In genomic region chr15:82186131-82186530, GRCm38 (mm10) we compare ENCODE assay signal across 10 mouse cellular contexts. TPM values are rescaled to one million over a fixed set of nuclear protein-coding genes. Genes with fewer than 3 reads are reported as not detected.
DNase-seq lines count a peak whose midpoint lies in the region; ATAC-seq and TF ChIP-seq lines count a peak whose summit lies in the region.
"Had no signal": no experiment of that assay in that cellular context is flagged by ENCODE, and none has a peak within 500 bp of the region (broad histone marks: within the 10 kb centered on the region; RNA-seq: fewer than 3 reads in every experiment).

No protein-coding gene starts in this region.

- H3K4me2 ChIP-seq in hindbrain, embryonic 13.5 days = no peak overlapping the region
- H3K4me2 ChIP-seq in hindbrain, embryonic 16.5 days (ENCODE audit: low read length) = no peak overlapping the region
- peak overlapping the region; percentile 8 for H3K4me2 ChIP-seq in heart, embryonic 12.5 days
- H3K4me2 ChIP-seq in liver, embryonic 12.5 days = peak overlapping the region; percentile 71
- H3K4me2 ChIP-seq in midbrain, postnatal 0 days (ENCODE audit: low read depth, low read length, poor library complexity, severe bottlenecking) = no peak overlapping the region
- H3K4me2 ChIP-seq: embryonic facial prominence, embryonic 12.5 days had no signal

- no peak for TF ChIP-seq CTCF in G1E (IDR thresholded peaks at IDR 0.05; ENCODE audit: low read depth, low read length)
- no peak for TF ChIP-seq CTCF in midbrain, postnatal 0 days (IDR thresholded peaks at IDR 0.05)

- no peaks in the 10 kb centered on the region for H3K27me3 ChIP-seq in hindbrain, embryonic 13.5 days
- no peaks in the 10 kb centered on the region for H3K27me3 ChIP-seq in hindbrain, embryonic 16.5 days (replicated peaks; ENCODE audit: control insufficient read depth, insufficient read depth, low read length)
- H3K27me3 ChIP-seq in G1E (ENCODE audit: insufficient read depth, low read length) = peaks cover 4% of the 10 kb centered on the region; the same call in 1 of the 2 replicates
- H3K27me3 ChIP-seq in heart, embryonic 12.5 days (replicated peaks) = peaks cover 16% of the 10 kb centered on the region
- no peaks in the 10 kb centered on the region for H3K27me3 ChIP-seq in liver, embryonic 12.5 days (replicated peaks)
- H3K27me3 ChIP-seq in midbrain, postnatal 0 days (ENCODE audit: insufficient read depth, low read length) = no peaks in the 10 kb centered on the region
- H3K27me3 ChIP-seq: embryonic facial prominence, embryonic 12.5 days had no signal

- H3K36me3 ChIP-seq in hindbrain, embryonic 13.5 days = peaks cover 96% of the 10 kb centered on the region
- H3K36me3 ChIP-seq in hindbrain, embryonic 16.5 days (ENCODE audit: control insufficient read depth, insufficient read depth, low read length) = peaks cover 64% of the 10 kb centered on the region
- H3K36me3 ChIP-seq in G1E (replicated peaks) = peaks cover 100% of the 10 kb centered on the region
- peaks cover 75% of the 10 kb centered on the region for H3K36me3 ChIP-seq in heart, embryonic 12.5 days
- peaks cover 99% of the 10 kb centered on the region for H3K36me3 ChIP-seq in liver, embryonic 12.5 days
- H3K36me3 ChIP-seq in midbrain, postnatal 0 days (ENCODE audit: insufficient read depth, low read length) = peaks cover 69% of the 10 kb centered on the region

- H3K4me3 ChIP-seq in hindbrain, embryonic 13.5 days = no peak overlapping the region
- H3K4me3 ChIP-seq in hindbrain, embryonic 16.5 days (ENCODE audit: low read length) = no peak overlapping the region
- H3K4me3 ChIP-seq in G1E (ENCODE audit: low read depth, low read length) = no peak overlapping the region; the same call in 1 of the 2 replicates
- H3K4me3 ChIP-seq in heart, embryonic 12.5 days = no peak overlapping the region
- H3K4me3 ChIP-seq in liver, embryonic 12.5 days = no peak overlapping the region
- no peak overlapping the region for H3K4me3 ChIP-seq in midbrain, postnatal 0 days (ENCODE audit: low read depth, low read length)
- H3K4me3 ChIP-seq: embryonic facial prominence, embryonic 12.5 days had no signal

- no peaks in the 10 kb centered on the region; the same call in 1 of the 2 replicates for H3K4me1 ChIP-seq in hindbrain, embryonic 13.5 days (replicated peaks)
- no peaks in the 10 kb centered on the region for H3K4me1 ChIP-seq in hindbrain, embryonic 16.5 days (ENCODE audit: control insufficient read depth, insufficient read depth, low read depth, low read length)
- H3K4me1 ChIP-seq in G1E (ENCODE audit: insufficient read depth, low read depth, low read length) = peaks cover 64% of the 10 kb centered on the region
- peaks cover 58% of the 10 kb centered on the region for H3K4me1 ChIP-seq in heart, embryonic 12.5 days (replicated peaks)
- peaks cover 59% of the 10 kb centered on the region for H3K4me1 ChIP-seq in liver, embryonic 12.5 days
- H3K4me1 ChIP-seq in midbrain, postnatal 0 days (ENCODE audit: insufficient read depth, low read length) = no peaks in the 10 kb centered on the region
- H3K4me1 ChIP-seq: embryonic facial prominence, embryonic 12.5 days had no signal

- WGBS in hindbrain, embryonic 13.5 days = 81% methylated on average over 14 of the region's 14 CpGs
- 78% methylated on average over 14 of the region's 14 CpGs for WGBS in hindbrain, embryonic 16.5 days
- 6% methylated on average over 14 of the region's 14 CpGs for WGBS in heart, embryonic 12.5 days
- 21% methylated on average over 14 of the region's 14 CpGs for WGBS in liver, embryonic 12.5 days (ENCODE audit: insufficient replicate concordance)
- WGBS in midbrain, postnatal 0 days = 84% methylated on average over 14 of the region's 14 CpGs

- H3K9ac ChIP-seq in hindbrain, embryonic 13.5 days = no peak overlapping the region
- H3K9ac ChIP-seq in hindbrain, embryonic 16.5 days (ENCODE audit: low read depth, low read length) = no peak overlapping the region
- no peak overlapping the region for H3K9ac ChIP-seq in heart, embryonic 12.5 days
- peak overlapping the region; percentile 58 for H3K9ac ChIP-seq in liver, embryonic 12.5 days
- no peak overlapping the region for H3K9ac ChIP-seq in midbrain, postnatal 0 days (replicated peaks; ENCODE audit: low read length, poor library complexity, severe bottlenecking)
- H3K9ac ChIP-seq: embryonic facial prominence, embryonic 12.5 days had no signal

- ATAC-seq in hindbrain, embryonic 13.5 days (ENCODE audit: low FRiP score) = no peak
- ATAC-seq in hindbrain, embryonic 16.5 days = no peak
- ATAC-seq in G1E (ENCODE audit: extremely low read depth, insufficient number of reproducible peaks, low FRiP score, poor library complexity, severe bottlenecking) = no peak
- ATAC-seq in heart, embryonic 12.5 days (ENCODE audit: insufficient number of reproducible peaks, low FRiP score) = peak; percentile 52
- peak; percentile 73 for ATAC-seq in liver, embryonic 12.5 days
- no peak for ATAC-seq in midbrain, postnatal 0 days (ENCODE audit: low FRiP score)

- DNase-seq in G1E (ENCODE audit: low spot score) = peak; percentile 39
- DNase-seq in ovary, postnatal 36 days (ENCODE audit: low spot score) = no peak
- no peak for DNase-seq in layer of hippocampus, postnatal 10 days (ENCODE audit: low spot score in 2 of 2)
- DNase-seq in midbrain, postnatal 0 days (ENCODE audit: low spot score) = no peak
- DNase-seq: lung, adult 18-20 months had no signal

- 0 out of 2 replicates have a peak, but pooled peaks cover 5% of the 10 kb centered on the region for H3K9me3 ChIP-seq in hindbrain, embryonic 13.5 days
- H3K9me3 ChIP-seq in hindbrain, embryonic 16.5 days (ENCODE audit: control insufficient read depth, low read length) = no peaks in the 10 kb centered on the region
- peaks cover 14% of the 10 kb centered on the region for H3K9me3 ChIP-seq in G1E (replicated peaks)
- H3K9me3 ChIP-seq in heart, embryonic 12.5 days (replicated peaks) = peaks cover 10% of the 10 kb centered on the region
- H3K9me3 ChIP-seq in liver, embryonic 12.5 days (replicated peaks) = peaks cover 16% of the 10 kb centered on the region
- no peaks in the 10 kb centered on the region for H3K9me3 ChIP-seq in midbrain, postnatal 0 days (ENCODE audit: low read length)

- H3K27ac ChIP-seq in hindbrain, embryonic 13.5 days = 0 out of 2 replicates have a peak overlapping the region, but pooled peaks have one; percentile 18
- no peak overlapping the region for H3K27ac ChIP-seq in hindbrain, embryonic 16.5 days (ENCODE audit: low read depth, low read length)
- peak overlapping the region; percentile 79 for H3K27ac ChIP-seq in heart, embryonic 12.5 days (ENCODE audit: poor library complexity, severe bottlenecking)
- peak overlapping the region; percentile 97 for H3K27ac ChIP-seq in liver, embryonic 12.5 days
- no peak overlapping the region for H3K27ac ChIP-seq in midbrain, postnatal 0 days (ENCODE audit: low read depth, low read length)
- H3K27ac ChIP-seq: embryonic facial prominence, embryonic 12.5 days had no signal

RNA-seq across cellular contexts. Expression of gene Shisa8, which starts 26.5 kb away (rescaled TPM):
- 0.93 and 1.8 TPM in 2 replicates for polyA plus RNA-seq in hindbrain, embryonic 13.5 days (2015; fragmentation: Nextera tagmentation; extraction: Ambion mirVana)
- polyA plus RNA-seq in hindbrain, embryonic 16.5 days (2015; fragmentation: Nextera tagmentation; extraction: Ambion mirVana) = 3.4 and 4.2 TPM in 2 replicates
- not detected in 2 replicates for total RNA-seq in G1E (2014; fragmentation: Nextera tagmentation)
- 0.05 TPM in 1 of 2 replicates, not detected in the other for total RNA-seq in G1E (2017)
- not detected in 2 replicates for polyA plus RNA-seq in G1E (2012)
- polyA plus RNA-seq in heart, embryonic 12.5 days (2016; fragmentation: Nextera tagmentation; extraction: Ambion mirVana) = 0.19 and 0.35 TPM in 2 replicates
- polyA plus RNA-seq in liver, embryonic 12.5 days (2016; fragmentation: Nextera tagmentation; extraction: Ambion mirVana) = 0.31 and 0.37 TPM in 2 replicates
- 1 to 10 TPM; 2.0 to 3.1 TPM for total RNA-seq in layer of hippocampus, postnatal 10 days (2021)
- total RNA-seq in midbrain, postnatal 0 days (2014; rRNA removed) = 6.5 and 7.6 TPM in 2 replicates
- 1.6 and 2.2 TPM in 2 replicates for polyA plus RNA-seq in midbrain, postnatal 0 days (2015; fragmentation: Nextera tagmentation; extraction: Ambion mirVana)

RNA-seq across cellular contexts. Expression of gene Tnfrsf13c, which starts 38.0 kb away (rescaled TPM):
- not detected in 2 replicates for polyA plus RNA-seq in hindbrain, embryonic 13.5 days (2015; fragmentation: Nextera tagmentation; extraction: Ambion mirVana)
- polyA plus RNA-seq in hindbrain, embryonic 16.5 days (2015; fragmentation: Nextera tagmentation; extraction: Ambion mirVana) = 0.10 and 0.31 TPM in 2 replicates
- total RNA-seq in G1E (2014; fragmentation: Nextera tagmentation) = 1.6 and 2.4 TPM in 2 replicates
- total RNA-seq in G1E (2017) = 0.71 and 1.2 TPM in 2 replicates
- polyA plus RNA-seq in G1E (2012) = 0.18 and 0.65 TPM in 2 replicates
- polyA plus RNA-seq in heart, embryonic 12.5 days (2016; fragmentation: Nextera tagmentation; extraction: Ambion mirVana) = 0.09 TPM in 1 of 2 replicates, not detected in the other
- 0.30 TPM in 2 replicates for polyA plus RNA-seq in liver, embryonic 12.5 days (2016; fragmentation: Nextera tagmentation; extraction: Ambion mirVana)
- total RNA-seq in layer of hippocampus, postnatal 10 days (2021) = 1 to 10 TPM in 1 of 2 experiments, under 1 TPM in 1; 0.69 to 1.0 TPM
- total RNA-seq in midbrain, postnatal 0 days (2014; rRNA removed) = 0.94 and 2.1 TPM in 2 replicates
- 0.18 and 0.27 TPM in 2 replicates for polyA plus RNA-seq in midbrain, postnatal 0 days (2015; fragmentation: Nextera tagmentation; extraction: Ambion mirVana)

RNA-seq across cellular contexts. Expression of gene Srebf2, which starts 39.1 kb away (rescaled TPM):
- polyA plus RNA-seq in hindbrain, embryonic 13.5 days (2015; fragmentation: Nextera tagmentation; extraction: Ambion mirVana) = 179 and 193 TPM in 2 replicates
- 179 and 196 TPM in 2 replicates for polyA plus RNA-seq in hindbrain, embryonic 16.5 days (2015; fragmentation: Nextera tagmentation; extraction: Ambion mirVana)
- total RNA-seq in G1E (2014; fragmentation: Nextera tagmentation) = 97.6 and 164 TPM in 2 replicates
- 42.5 and 48.5 TPM in 2 replicates for total RNA-seq in G1E (2017)
- polyA plus RNA-seq in G1E (2012) = 440 and 648 TPM in 2 replicates
- polyA plus RNA-seq in heart, embryonic 12.5 days (2016; fragmentation: Nextera tagmentation; extraction: Ambion mirVana) = 110 and 118 TPM in 2 replicates
- 96.9 and 99.4 TPM in 2 replicates for polyA plus RNA-seq in liver, embryonic 12.5 days (2016; fragmentation: Nextera tagmentation; extraction: Ambion mirVana)
- total RNA-seq in layer of hippocampus, postnatal 10 days (2021) = 100 to 1,000 TPM; 191 to 198 TPM
- 204 and 245 TPM in 2 replicates for total RNA-seq in midbrain, postnatal 0 days (2014; rRNA removed)
- polyA plus RNA-seq in midbrain, postnatal 0 days (2015; fragmentation: Nextera tagmentation; extraction: Ambion mirVana) = 141 and 150 TPM in 2 replicates

RNA-seq across cellular contexts. Expression of gene Ccdc134, which starts 58.4 kb away (rescaled TPM):
- polyA plus RNA-seq in hindbrain, embryonic 13.5 days (2015; fragmentation: Nextera tagmentation; extraction: Ambion mirVana) = 13.0 and 14.8 TPM in 2 replicates
- polyA plus RNA-seq in hindbrain, embryonic 16.5 days (2015; fragmentation: Nextera tagmentation; extraction: Ambion mirVana) = 10.6 and 11.9 TPM in 2 replicates
- total RNA-seq in G1E (2014; fragmentation: Nextera tagmentation) (9.0 and 16.7 TPM in 2 replicates), G1E (2017) (29.7 and 31.7 TPM in 2 replicates)
- 5.5 and 13.9 TPM in 2 replicates for polyA plus RNA-seq in G1E (2012)
- polyA plus RNA-seq in heart, embryonic 12.5 days (2016; fragmentation: Nextera tagmentation; extraction: Ambion mirVana) = 8.7 and 11.1 TPM in 2 replicates
- 12.2 TPM in 2 replicates for polyA plus RNA-seq in liver, embryonic 12.5 days (2016; fragmentation: Nextera tagmentation; extraction: Ambion mirVana)
- total RNA-seq in layer of hippocampus, postnatal 10 days (2021) = 10 to 100 TPM; 10.7 to 13.5 TPM
- 8.4 and 8.7 TPM in 2 replicates for total RNA-seq in midbrain, postnatal 0 days (2014; rRNA removed)
- 6.9 and 7.7 TPM in 2 replicates for polyA plus RNA-seq in midbrain, postnatal 0 days (2015; fragmentation: Nextera tagmentation; extraction: Ambion mirVana)

RNA-seq across cellular contexts. Expression of gene Cenpm, which starts 58.4 kb away (rescaled TPM):
- 20.0 and 22.0 TPM in 2 replicates for polyA plus RNA-seq in hindbrain, embryonic 13.5 days (2015; fragmentation: Nextera tagmentation; extraction: Ambion mirVana)
- 20.0 and 24.0 TPM in 2 replicates for polyA plus RNA-seq in hindbrain, embryonic 16.5 days (2015; fragmentation: Nextera tagmentation; extraction: Ambion mirVana)
- total RNA-seq in G1E (2014; fragmentation: Nextera tagmentation) = 70.7 and 84.1 TPM in 2 replicates
- total RNA-seq in G1E (2017) = 13.7 and 15.7 TPM in 2 replicates
- polyA plus RNA-seq in G1E (2012) = 103 and 105 TPM in 2 replicates
- 57.9 and 67.0 TPM in 2 replicates for polyA plus RNA-seq in heart, embryonic 12.5 days (2016; fragmentation: Nextera tagmentation; extraction: Ambion mirVana)
- polyA plus RNA-seq in liver, embryonic 12.5 days (2016; fragmentation: Nextera tagmentation; extraction: Ambion mirVana) = 48.3 and 51.2 TPM in 2 replicates
- 1 to 10 TPM; 6.5 to 9.0 TPM for total RNA-seq in layer of hippocampus, postnatal 10 days (2021)
- total RNA-seq in midbrain, postnatal 0 days (2014; rRNA removed) = 5.2 and 17.9 TPM in 2 replicates
- polyA plus RNA-seq in midbrain, postnatal 0 days (2015; fragmentation: Nextera tagmentation; extraction: Ambion mirVana) = 10.2 TPM in 2 replicates

Comparison
In these comparisons a context has a peak if more than half of its experiments do, and no peak if none do; other contexts are left out.
1. H3K27ac ChIP-seq: peak in hindbrain, embryonic 13.5 days (single experiment), heart, embryonic 12.5 days (single experiment) and liver, embryonic 12.5 days (single experiment); none in hindbrain, embryonic 16.5 days (single experiment) and midbrain, postnatal 0 days (single experiment).
2. ATAC-seq: peak in heart, embryonic 12.5 days (single experiment) and liver, embryonic 12.5 days (single experiment); none in hindbrain, embryonic 13.5 days (single experiment), hindbrain, embryonic 16.5 days (single experiment), G1E (single experiment) and midbrain, postnatal 0 days (single experiment).
3. H3K4me2 ChIP-seq: peak in heart, embryonic 12.5 days (single experiment) and liver, embryonic 12.5 days (single experiment); none in hindbrain, embryonic 13.5 days (single experiment), hindbrain, embryonic 16.5 days (single experiment) and midbrain, postnatal 0 days (single experiment).